Mouse (Mus musculus): ENCODE measurements around the gene Ctnna3.

The Ctnna3 gene

GRCm38 (mm10) chr10:63689651-63690050 lies 259.8 kb downstream of the Ctnna3 start:
- in situ Hi-C loops (cut with MseI, MboI), result no loop called here

GRCm38 (mm10) chr10:63692039-63692438 lies 262.1 kb downstream of the Ctnna3 start:
- in situ Hi-C loops (cut with MseI, MboI), result no loop called here

- in situ Hi-C loops (cut with MseI, MboI), result no loop called here
Observed at GRCm38 (mm10) chr10:63710211-63710610, 280.3 kb downstream of the Ctnna3 start.

- in situ Hi-C loops (cut with MseI, MboI), result no loop called here
Observed at GRCm38 (mm10) chr10:63712530-63712929, 282.6 kb downstream of the Ctnna3 start.

- in situ Hi-C loops (cut with MseI, MboI), result no loop called here
Observed at GRCm38 (mm10) chr10:63714151-63714550, 284.3 kb downstream of the Ctnna3 start.

- in situ Hi-C loops (cut with MseI, MboI), result no loop called here
Observed at GRCm38 (mm10) chr10:63768871-63769270, 339.0 kb downstream of the Ctnna3 start.

- in situ Hi-C loops (cut with MseI, MboI), result no loop called here
Observed at GRCm38 (mm10) chr10:63771656-63772055, 341.8 kb downstream of the Ctnna3 start.

GRCm38 (mm10) chr10:63772074-63772473 lies 342.2 kb downstream of the Ctnna3 start:
- in situ Hi-C loops (cut with MseI, MboI), result no loop called here

GRCm38 (mm10) chr10:63781948-63782347 lies 352.1 kb downstream of the Ctnna3 start:
- in situ Hi-C loops (cut with MseI, MboI), result no loop called here

- in situ Hi-C loops (cut with MseI, MboI), result no loop called here
Observed at GRCm38 (mm10) chr10:63784808-63785535, 355.1 kb downstream of the Ctnna3 start.

GRCm38 (mm10) chr10:63786390-63786789 lies 356.5 kb downstream of the Ctnna3 start:
- in situ Hi-C loops (cut with MseI, MboI), result no loop called here

- in situ Hi-C loops (cut with MseI, MboI), result no loop called here
Observed at GRCm38 (mm10) chr10:63803909-63804308, 374.0 kb downstream of the Ctnna3 start.

GRCm38 (mm10) chr10:63805551-63805950 lies 375.7 kb downstream of the Ctnna3 start:
- in situ Hi-C loops (cut with MseI, MboI), result no loop called here

- in situ Hi-C loops (cut with MseI, MboI), result no loop called here
Observed at GRCm38 (mm10) chr10:63806254-63806653, 376.4 kb downstream of the Ctnna3 start.

- in situ Hi-C loops (cut with MseI, MboI), result no loop called here
Observed at GRCm38 (mm10) chr10:63810043-63810617, 380.2 kb downstream of the Ctnna3 start.

GRCm38 (mm10) chr10:63839011-63839410 lies 409.1 kb downstream of the Ctnna3 start:
- in situ Hi-C loops (cut with MseI, MboI), result no loop called here

GRCm38 (mm10) chr10:63851946-63852345 lies 422.0 kb downstream of the Ctnna3 start:
- in situ Hi-C loops (cut with MseI, MboI), result no loop called here

GRCm38 (mm10) chr10:63869123-63869522 lies 439.2 kb downstream of the Ctnna3 start:
- in situ Hi-C loops (cut with MseI, MboI), result no loop called here

GRCm38 (mm10) chr10:63880462-63880903 lies 450.6 kb downstream of the Ctnna3 start:
- in situ Hi-C loops (cut with MseI, MboI), result no loop called here

- in situ Hi-C loops (cut with MseI, MboI), result no loop called here
Observed at GRCm38 (mm10) chr10:63886449-63887088, 456.7 kb downstream of the Ctnna3 start.

GRCm38 (mm10) chr10:63894612-63895011 lies 464.7 kb downstream of the Ctnna3 start:
- in situ Hi-C loops (cut with MseI, MboI), result no loop called here

GRCm38 (mm10) chr10:63899891-63900290 lies 470.0 kb downstream of the Ctnna3 start:
- in situ Hi-C loops (cut with MseI, MboI), result no loop called here

GRCm38 (mm10) chr10:63908878-63909277 lies 479.0 kb downstream of the Ctnna3 start:
- in situ Hi-C loops (cut with MseI, MboI), result no loop called here

Data from mouse trophoblast stem cell (cell line).